Mouse (Mus musculus): Measurements from ENCODE around the gene Sla2.

- TF ChIP-seq CTCF (IDR thresholded peaks at IDR 0.05) (no peak), EP300 (IDR thresholded peaks at IDR 0.05) (no peak)
Observed at GRCm38 (mm10) chr2:156887017-156887416, at the start of gene Sla2.

All from lung, postnatal 0 days (tissue).